In the genomic region with DNA sequence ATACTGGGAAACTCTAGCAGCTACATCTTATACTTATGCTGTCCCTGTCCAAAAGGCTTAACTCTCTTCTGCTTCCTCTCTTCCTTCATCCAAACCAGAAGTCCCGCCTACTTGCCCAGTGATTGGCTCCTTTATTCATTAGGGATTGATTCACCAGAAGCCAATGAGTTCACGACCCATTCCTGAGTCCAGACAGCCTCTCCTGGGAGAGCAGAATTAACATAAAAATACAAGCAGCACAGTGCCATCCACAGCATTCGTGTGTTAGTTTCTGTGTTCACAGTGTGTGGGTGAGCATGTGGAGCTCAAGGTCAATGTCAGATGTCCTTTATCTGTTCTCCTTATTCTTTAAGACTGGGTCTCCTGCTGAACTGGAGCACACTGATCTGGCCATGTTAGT, we compare ENCODE assay signal across 24 mouse cellular contexts. TPM values are rescaled to one million over a fixed set of nuclear protein-coding genes. Genes with fewer than 3 reads are reported as not detected.
A peak's percentile ranks its signal among the peaks of the same experiment; 100 is the strongest.
DNase-seq lines count a peak whose midpoint lies in the region; ATAC-seq lines count a peak whose summit lies in the region.
"Had no signal": no experiment of that assay in that cellular context is flagged by ENCODE, and none has a peak within 500 bp of the region (broad histone marks: within the 10 kb centered on the region; RNA-seq: fewer than 3 reads in every experiment).

No protein-coding gene starts in this region.

- no peak overlapping the region for H3K9ac ChIP-seq in midbrain, embryonic 11.5 days (ENCODE audit: low read length)
- H3K9ac ChIP-seq in midbrain, embryonic 13.5 days (replicated peaks): no peak overlapping the region
- no peak overlapping the region for H3K9ac ChIP-seq in kidney, embryonic 14.5 days (ENCODE audit: low read depth, low read length)
- H3K9ac ChIP-seq: embryonic facial prominence, embryonic 12.5 days; forebrain, embryonic 15.5 days; heart, embryonic 15.5 days; hindbrain, embryonic 12.5 days had no signal

- intact Hi-C loops in heart, postnatal 36 days (cut with DNase I): loop anchor here (5.0 to 10.0 kb wide), 3 partner anchors 824 to 881 kb away; no protein-coding TSS in a partner anchor

- peak; percentile 45 for DNase-seq in heart, embryonic 10.5 days (ENCODE audit: low spot score)
- no peak for DNase-seq in heart, postnatal 36 days
- DNase-seq in midbrain, embryonic 11.5 days (ENCODE audit: low spot score, missing footprints): peak; percentile 84
- DNase-seq in ES-CJ7 (ENCODE audit: low read depth, low spot score): peak; percentile 74
- DNase-seq in R1 (ENCODE audit: low read depth, low spot score): peak; percentile 91
- DNase-seq in left cerebral cortex, adult 9 months (ENCODE audit: low spot score in 2 of 2): no peak
- DNase-seq: adrenal gland, postnatal 14 days; cerebellum, adult 11-12 months; cerebellum, adult 9-10 months; cerebellum, postnatal 25 days; heart, postnatal 14 days had no signal

- H3K27me3 ChIP-seq in heart, embryonic 10.5 days (ENCODE audit: insufficient read depth, poor library complexity, severe bottlenecking): peaks cover 66% of the 10 kb centered on the region
- H3K27me3 ChIP-seq in midbrain, embryonic 11.5 days (ENCODE audit: control insufficient read depth, insufficient read depth, low read length): peaks cover 29% of the 10 kb centered on the region
- peaks cover 43% of the 10 kb centered on the region for H3K27me3 ChIP-seq in midbrain, embryonic 13.5 days
- peaks cover 33% of the 10 kb centered on the region for H3K27me3 ChIP-seq in kidney, embryonic 14.5 days (ENCODE audit: control insufficient read depth, insufficient read depth, low read length)

- peak; percentile 56 for ATAC-seq in midbrain, embryonic 11.5 days (ENCODE audit: low FRiP score)
- ATAC-seq in midbrain, embryonic 13.5 days: no peak
- no peak for ATAC-seq in kidney, embryonic 14.5 days (ENCODE audit: low FRiP score, low TSS enrichment)
- ATAC-seq: activated CD4-positive, CD25-positive, alpha-beta regulatory T cell, adult 4 months; forebrain, embryonic 15.5 days; hindbrain, embryonic 16.5 days had no signal

- no peak overlapping the region for H3K4me3 ChIP-seq in heart, embryonic 10.5 days
- H3K4me3 ChIP-seq in midbrain, embryonic 11.5 days (ENCODE audit: low read depth, low read length): no peak overlapping the region
- no peak overlapping the region for H3K4me3 ChIP-seq in midbrain, embryonic 13.5 days (replicated peaks)
- H3K4me3 ChIP-seq in kidney, embryonic 14.5 days (ENCODE audit: low read length): no peak overlapping the region
- H3K4me3 ChIP-seq: embryonic facial prominence, embryonic 12.5 days; forebrain, embryonic 15.5 days; heart, embryonic 15.5 days; hindbrain, embryonic 12.5 days had no signal

- peaks cover 9% of the 10 kb centered on the region for H3K4me1 ChIP-seq in heart, embryonic 10.5 days
- H3K4me1 ChIP-seq in midbrain, embryonic 11.5 days (ENCODE audit: control insufficient read depth, insufficient read depth, low read length): peaks cover 11% of the 10 kb centered on the region
- peaks cover 9% of the 10 kb centered on the region for H3K4me1 ChIP-seq in midbrain, embryonic 13.5 days (replicated peaks)
- no peaks in the 10 kb centered on the region; the same call in 1 of the 2 replicates for H3K4me1 ChIP-seq in kidney, embryonic 14.5 days (ENCODE audit: control insufficient read depth, insufficient read depth, low read length)

- H3K4me2 ChIP-seq in midbrain, embryonic 11.5 days: no peak overlapping the region
- no peak overlapping the region for H3K4me2 ChIP-seq in midbrain, embryonic 13.5 days (replicated peaks)
- no peak overlapping the region for H3K4me2 ChIP-seq in kidney, embryonic 14.5 days (replicated peaks; ENCODE audit: low read depth, low read length)
- H3K4me2 ChIP-seq: embryonic facial prominence, embryonic 12.5 days; forebrain, embryonic 15.5 days; heart, embryonic 11.5 days; heart, embryonic 15.5 days; hindbrain, embryonic 12.5 days had no signal

- H3K27ac ChIP-seq in heart, embryonic 10.5 days: no peak overlapping the region
- no peak overlapping the region for H3K27ac ChIP-seq in midbrain, embryonic 11.5 days (ENCODE audit: low read depth, low read length)
- H3K27ac ChIP-seq in midbrain, embryonic 13.5 days: no peak overlapping the region
- no peak overlapping the region for H3K27ac ChIP-seq in kidney, embryonic 14.5 days (ENCODE audit: low read depth, low read length)
- H3K27ac ChIP-seq: embryonic facial prominence, embryonic 12.5 days; forebrain, embryonic 15.5 days; heart, embryonic 15.5 days; hindbrain, embryonic 12.5 days had no signal

- no peaks in the 10 kb centered on the region for H3K9me3 ChIP-seq in heart, embryonic 10.5 days
- H3K9me3 ChIP-seq in midbrain, embryonic 11.5 days (ENCODE audit: control insufficient read depth, low read length): no peaks in the 10 kb centered on the region
- H3K9me3 ChIP-seq in midbrain, embryonic 13.5 days: no peaks in the 10 kb centered on the region
- no peaks in the 10 kb centered on the region for H3K9me3 ChIP-seq in kidney, embryonic 14.5 days (ENCODE audit: control insufficient read depth, low read length)
- H3K9me3 ChIP-seq: embryonic facial prominence, embryonic 12.5 days; forebrain, embryonic 15.5 days; heart, embryonic 15.5 days; hindbrain, embryonic 12.5 days had no signal

- no peaks in the 10 kb centered on the region for H3K36me3 ChIP-seq in heart, embryonic 10.5 days
- H3K36me3 ChIP-seq in midbrain, embryonic 11.5 days (ENCODE audit: control insufficient read depth, insufficient read depth, low read length): no peaks in the 10 kb centered on the region
- no peaks in the 10 kb centered on the region for H3K36me3 ChIP-seq in midbrain, embryonic 13.5 days
- no peaks in the 10 kb centered on the region for H3K36me3 ChIP-seq in kidney, embryonic 14.5 days (ENCODE audit: control insufficient read depth, insufficient read depth, low read length)
- H3K36me3 ChIP-seq: embryonic facial prominence, embryonic 12.5 days; forebrain, embryonic 15.5 days; G1E; heart, embryonic 15.5 days; hindbrain, embryonic 12.5 days had no signal

- 37% methylated on average over 3 of the region's 3 CpGs for WGBS in heart, embryonic 10.5 days
- 18% methylated on average over 3 of the region's 3 CpGs for WGBS in midbrain, embryonic 11.5 days
- WGBS in midbrain, embryonic 13.5 days: 22% methylated on average over 3 of the region's 3 CpGs
- 34% methylated on average over 3 of the region's 3 CpGs for WGBS in kidney, embryonic 14.5 days

RNA-seq across cellular contexts. Expression of gene Shh, which starts 13.5 kb away (rescaled TPM):
- 0.10 and 0.68 TPM in 2 replicates for polyA plus RNA-seq in heart, embryonic 10.5 days (2016; fragmentation: Nextera tagmentation; extraction: Ambion mirVana)
- total RNA-seq in heart, postnatal 36 days (2021): not detected
- 4.9 and 6.8 TPM in 2 replicates for polyA plus RNA-seq in midbrain, embryonic 11.5 days (2014; fragmentation: Nextera tagmentation; extraction: Ambion mirVana)
- 1.3 and 3.4 TPM in 2 replicates for polyA plus RNA-seq in midbrain, embryonic 13.5 days (2015; fragmentation: Nextera tagmentation; extraction: Ambion mirVana)
- polyA plus RNA-seq in kidney, embryonic 14.5 days (2014; fragmentation: Nextera tagmentation; extraction: Ambion mirVana): 0.50 and 0.99 TPM in 2 replicates
- total RNA-seq: G1E; gastrocnemius, adult 8-10 months; gastrocnemius, postnatal 36 days; heart, adult 18-20 months; heart, postnatal 14 days had no signal
- polyA plus RNA-seq: activated CD4-positive, CD25-positive, alpha-beta regulatory T cell, adult 4 months; G1E had no signal

Comparison
In these comparisons a context has a peak if more than half of its experiments do, and no peak if none do; other contexts are left out.
1. DNase-seq: peak in heart, embryonic 10.5 days (single experiment), midbrain, embryonic 11.5 days (single experiment), ES-CJ7 (single experiment) and R1 (single experiment); none in heart, postnatal 36 days (0 of 2) and left cerebral cortex, adult 9 months (0 of 2).